Mouse (Mus musculus): ENCODE results near the gene Slc9a9.

The Slc9a9 gene

DNA sequence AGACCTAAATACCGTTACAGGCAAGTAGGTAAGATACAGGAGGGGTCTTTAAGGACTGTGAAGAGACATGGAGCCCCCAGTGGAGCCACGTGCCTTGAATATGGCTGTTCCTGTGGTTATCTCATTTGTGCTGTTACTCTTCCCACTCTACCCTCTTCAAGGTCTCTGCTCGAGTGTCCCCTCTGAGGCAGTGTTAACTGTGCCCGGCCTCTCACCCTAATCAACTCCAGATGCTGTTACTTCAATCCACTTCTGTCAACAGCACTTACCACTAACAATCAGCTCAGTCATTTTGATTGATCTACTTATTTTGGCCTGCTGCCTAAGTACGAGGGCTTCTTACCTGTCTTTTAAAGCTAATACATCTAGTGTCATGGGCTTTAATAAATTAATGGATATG, 145.8 kb downstream of the Slc9a9 start:
- intact Hi-C loops (cut with DNase I) = no loop called here

DNA sequence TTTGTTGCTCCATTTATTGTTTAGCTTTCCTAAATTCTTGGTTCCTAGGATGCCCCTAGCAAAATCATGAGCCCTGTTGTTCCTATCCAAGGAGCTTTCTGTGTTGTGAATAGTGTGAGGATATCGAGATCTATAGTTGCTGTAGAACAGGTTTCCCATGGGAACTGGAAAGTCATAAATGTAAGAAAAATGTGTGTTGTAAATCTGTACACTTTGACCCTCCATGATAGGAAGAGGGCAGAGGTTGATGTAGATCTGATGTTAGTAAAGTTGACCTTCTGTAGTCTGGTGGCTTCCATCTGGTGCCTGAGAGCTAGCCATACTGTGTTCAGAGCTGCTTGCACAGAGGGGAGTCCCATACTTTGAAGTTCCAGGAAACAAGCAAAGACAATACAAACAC, 151.6 kb downstream of the Slc9a9 start:
- intact Hi-C loops (cut with DNase I) = no loop called here

DNA sequence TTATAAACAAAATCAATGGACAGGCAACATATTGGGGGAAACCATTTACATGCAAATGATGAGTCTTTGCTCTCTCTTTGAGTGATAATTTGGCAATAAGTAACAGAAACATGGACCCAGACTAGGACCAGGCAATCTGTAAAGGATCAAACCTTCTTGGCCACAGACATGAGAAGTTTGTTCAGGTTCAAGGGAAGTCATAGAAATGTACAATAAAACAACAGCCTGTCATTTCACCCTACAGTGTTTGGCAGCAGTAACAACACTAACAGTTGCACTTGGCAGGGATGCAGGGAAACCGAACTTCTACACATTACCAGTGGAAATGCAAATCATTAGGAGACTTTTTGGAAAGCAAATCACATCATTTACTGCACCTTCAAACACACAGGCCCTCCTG, 164.1 kb downstream of the Slc9a9 start:
- intact Hi-C loops (cut with DNase I) = no loop called here

DNA sequence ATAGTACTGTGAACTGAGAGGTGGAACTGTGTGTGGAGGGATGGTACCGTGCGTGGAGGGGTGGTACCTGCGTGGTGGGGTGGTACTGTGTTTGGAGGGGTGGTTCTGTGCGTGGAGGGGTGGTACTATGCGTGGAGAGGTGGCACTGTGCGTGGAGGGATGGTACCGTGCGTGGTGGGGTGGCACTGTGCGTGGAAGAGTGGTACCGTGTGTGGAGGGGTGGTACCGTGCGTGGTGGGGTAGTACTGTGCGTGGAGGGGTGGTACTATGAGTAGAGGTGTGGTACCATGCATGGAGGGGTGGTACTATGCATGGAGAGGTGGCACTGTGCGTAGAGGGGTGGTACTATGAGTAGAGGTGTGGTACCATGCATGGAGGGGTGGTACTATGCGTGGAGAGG, 167.7 kb downstream of the Slc9a9 start:
- intact Hi-C loops (cut with DNase I) = no loop called here

DNA sequence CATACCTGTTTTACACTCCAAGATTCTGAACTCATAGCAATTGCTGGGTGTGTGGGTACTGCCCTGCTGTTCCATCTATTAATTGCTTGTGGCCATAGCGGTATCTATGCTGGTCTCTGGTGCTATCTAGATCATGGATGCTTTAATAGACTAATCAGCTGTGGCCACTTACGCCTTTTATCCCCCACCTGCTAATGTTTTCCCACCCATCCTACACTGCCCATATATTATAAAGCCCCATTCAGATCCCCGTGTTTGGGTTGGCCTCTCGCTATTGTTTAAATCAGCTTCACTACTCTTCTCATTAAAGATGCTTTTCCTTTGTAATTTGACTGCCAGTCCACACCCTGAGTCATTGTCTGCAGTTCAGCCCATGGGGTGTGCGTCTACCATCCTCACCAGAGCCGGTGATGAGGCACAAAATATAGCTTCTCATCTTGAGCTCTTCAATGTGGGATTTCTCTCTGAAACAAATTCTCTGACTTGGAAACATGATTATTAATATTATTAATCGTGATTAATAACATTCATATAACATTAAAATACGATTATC, 168.8 kb downstream of the Slc9a9 start:
- intact Hi-C loops (cut with DNase I) = no loop called here

DNA sequence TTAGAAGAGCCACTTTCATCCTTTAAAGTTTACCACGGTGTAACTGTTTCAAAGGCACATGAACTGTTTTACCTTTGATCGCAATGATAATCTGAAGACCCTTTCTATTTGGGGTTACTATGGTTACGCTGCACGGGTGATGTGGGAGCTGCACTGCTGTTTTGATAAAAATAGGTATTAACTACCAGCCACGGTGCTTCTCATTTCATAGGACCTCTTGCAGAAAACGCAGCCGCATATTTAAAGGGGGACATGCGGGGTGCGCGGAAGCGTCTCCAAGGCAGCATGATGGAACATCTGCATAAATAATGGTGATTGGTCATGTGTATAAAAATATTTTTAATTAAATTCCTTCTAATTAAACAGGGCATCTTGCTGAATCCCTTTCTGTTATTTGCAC, 169.5 kb downstream of the Slc9a9 start:
- intact Hi-C loops (cut with DNase I) = no loop called here

DNA sequence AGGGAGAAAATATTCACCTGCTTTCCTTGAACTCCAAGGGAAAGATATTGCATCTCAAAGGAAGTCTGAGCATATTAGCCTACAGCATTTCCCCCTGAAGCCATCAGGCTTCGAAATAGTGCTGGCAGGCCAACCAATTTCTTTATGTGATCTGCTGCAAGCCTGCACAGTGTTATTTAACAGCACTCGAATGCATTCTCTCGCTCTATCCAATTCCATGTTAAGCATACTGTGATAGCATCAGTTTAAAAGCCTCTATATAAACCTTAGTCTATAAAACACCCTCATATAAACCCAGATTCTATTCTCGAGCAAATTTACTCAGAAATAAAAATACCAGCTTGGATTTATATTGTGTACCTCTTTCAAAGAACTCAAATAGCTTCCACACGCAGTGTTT, 170.7 kb downstream of the Slc9a9 start:
- intact Hi-C loops (cut with DNase I) = no loop called here

DNA sequence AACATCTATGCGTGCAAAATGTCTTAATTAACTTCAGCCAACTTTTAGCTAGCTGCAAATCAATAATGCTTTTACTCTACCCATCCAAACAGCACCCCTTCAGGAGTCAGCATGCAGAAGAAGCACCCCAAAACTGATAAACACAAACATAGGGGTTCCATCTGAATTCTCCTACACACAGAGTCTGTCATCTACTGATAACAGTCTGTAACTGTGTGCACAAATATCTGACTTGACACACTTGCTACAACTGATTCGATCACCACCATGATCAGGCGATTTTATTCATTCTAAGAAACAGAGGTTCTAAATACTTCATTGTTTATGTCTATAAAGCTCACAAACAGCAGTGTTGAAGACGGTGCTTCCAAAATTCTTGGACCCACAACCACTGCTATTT, 171.3 kb downstream of the Slc9a9 start:
- intact Hi-C loops (cut with DNase I) = no loop called here

DNA sequence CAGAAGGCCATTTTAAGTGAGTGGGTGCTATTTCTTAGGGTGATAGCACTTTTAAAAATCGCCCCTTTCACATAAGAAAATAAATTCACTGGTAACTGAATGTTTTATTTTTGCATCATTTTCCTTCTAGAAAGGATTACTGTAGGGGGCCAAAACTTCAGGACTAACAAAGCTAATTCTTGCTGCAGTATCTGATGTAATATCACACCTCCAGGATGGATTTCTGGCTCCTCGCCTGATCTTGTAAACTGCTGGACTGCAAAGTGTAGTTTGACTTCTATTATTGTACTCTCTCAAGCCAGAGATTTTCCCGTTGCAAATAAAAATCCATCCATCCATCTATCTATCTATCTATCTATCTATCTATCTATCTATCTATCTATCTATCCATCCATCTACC, 174.5 kb downstream of the Slc9a9 start:
- intact Hi-C loops (cut with DNase I) = no loop called here

DNA sequence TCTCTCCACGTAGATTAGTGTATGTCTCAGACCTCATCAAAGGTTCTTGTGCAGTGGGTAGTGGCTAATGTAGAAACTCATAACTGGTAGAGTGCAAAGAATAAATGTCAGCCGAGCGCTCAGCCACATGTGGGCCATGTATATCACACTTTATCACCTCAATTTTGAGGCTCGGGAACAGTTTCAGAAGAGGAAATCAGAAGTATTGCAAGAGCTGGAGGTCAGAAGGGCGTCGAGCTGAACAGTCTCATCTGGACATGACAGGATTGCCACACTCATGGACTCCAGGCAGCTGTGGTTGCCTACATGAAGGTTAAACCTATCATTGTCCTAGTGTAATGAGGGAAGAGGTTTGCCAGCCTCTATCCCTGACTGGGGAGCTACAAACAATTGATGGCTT, 177.9 kb downstream of the Slc9a9 start:
- intact Hi-C loops (cut with DNase I) = no loop called here

DNA sequence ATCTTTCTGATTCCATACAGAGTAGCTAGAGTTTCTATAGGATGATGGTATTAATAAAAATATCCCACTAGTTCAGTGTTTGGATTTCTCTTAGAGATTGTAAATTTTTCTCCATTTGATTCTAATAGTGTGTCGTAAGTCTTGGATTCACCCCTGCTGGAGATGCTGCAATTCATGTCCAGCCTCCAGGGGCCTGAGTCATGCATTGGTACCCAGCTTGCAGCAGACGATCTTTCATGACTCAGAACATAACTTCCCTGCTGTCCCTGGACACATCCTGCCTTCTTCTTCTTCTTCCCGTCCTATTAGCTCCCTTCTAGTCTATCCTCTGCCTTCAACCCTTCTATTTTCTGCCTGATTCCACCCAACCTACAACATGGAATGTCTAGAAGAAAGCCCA, 181.8 kb downstream of the Slc9a9 start:
- intact Hi-C loops (cut with DNase I) = no loop called here

DNA sequence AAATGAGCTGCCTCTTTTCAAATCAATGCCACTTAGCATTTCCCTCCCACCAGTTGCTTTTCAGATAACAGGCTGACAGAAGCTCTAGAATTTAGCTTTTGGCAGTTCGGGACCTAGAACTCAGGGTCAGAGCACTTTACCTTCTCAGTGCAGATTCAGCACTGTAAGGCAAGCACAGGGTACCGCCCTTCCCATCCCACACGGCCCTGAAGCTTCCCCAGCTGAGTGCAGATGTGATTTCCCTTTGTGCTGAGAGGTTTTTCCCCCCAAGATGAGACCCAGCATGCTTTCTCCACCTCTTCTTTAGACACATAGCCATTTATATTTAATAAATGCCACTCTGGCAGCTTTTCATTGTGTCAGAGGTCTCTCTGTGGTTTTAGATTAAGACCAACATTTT, 186.4 kb downstream of the Slc9a9 start:
- intact Hi-C loops (cut with DNase I) = no loop called here

DNA sequence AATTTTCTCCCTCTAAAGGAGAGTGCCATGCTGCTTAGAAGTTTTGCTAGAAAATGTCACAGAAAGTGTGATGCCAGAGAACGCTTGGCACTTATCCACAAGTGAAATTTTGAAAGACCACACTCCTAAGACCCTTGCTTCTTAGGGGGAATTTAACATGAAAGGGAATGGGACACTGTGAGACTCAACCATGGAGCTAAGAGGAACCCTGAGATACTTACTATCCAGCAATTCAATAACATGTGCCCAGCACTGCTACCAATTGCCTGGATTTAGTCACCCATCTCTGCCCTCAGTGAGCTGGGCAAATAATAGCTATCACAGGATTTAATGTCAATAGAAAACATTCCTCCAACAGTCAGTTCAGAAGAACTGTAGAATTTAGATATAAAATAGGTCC, 198.8 kb downstream of the Slc9a9 start:
- intact Hi-C loops (cut with DNase I) = loop anchor here (5.0 to 10.0 kb wide), 2 partner anchors 124 to 539 kb away; partner anchors contain the start of gene Chst2

DNA sequence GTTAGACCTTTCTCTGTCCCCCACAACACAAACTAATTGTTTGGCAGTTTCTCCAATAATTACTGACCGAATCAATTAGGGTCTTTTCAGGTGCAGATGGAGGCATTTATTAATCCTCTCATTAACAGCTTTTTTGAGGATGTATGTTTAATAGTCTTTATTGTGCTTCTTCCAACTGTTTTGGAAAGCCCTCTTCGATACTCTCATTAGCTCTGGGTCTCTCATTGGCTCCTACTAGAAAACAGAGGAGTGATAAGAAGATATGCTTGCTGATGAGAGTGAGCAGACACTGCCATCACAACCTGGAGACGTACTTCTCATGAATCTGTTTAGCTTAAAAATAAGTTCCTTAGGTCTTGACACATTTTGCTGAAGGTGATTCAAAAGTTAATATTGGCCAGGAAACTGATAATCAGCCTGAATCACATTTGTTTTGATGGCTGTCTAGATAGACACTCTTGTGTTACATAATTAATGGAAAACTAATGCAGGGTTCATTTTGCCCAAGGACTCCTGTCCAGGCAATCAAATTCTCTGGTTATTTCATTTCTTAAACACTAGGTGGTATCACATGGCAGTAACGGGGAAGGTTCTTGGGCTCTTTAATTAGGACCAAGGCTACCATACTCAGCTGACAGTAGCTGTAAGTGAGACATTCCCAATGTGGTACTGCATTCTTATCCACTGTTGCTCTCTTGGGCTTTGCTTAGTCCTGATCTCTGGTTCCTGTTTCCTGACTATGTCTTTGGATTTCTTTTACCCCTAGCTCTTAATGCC, 199.5 kb downstream of the Slc9a9 start:
- intact Hi-C loops (cut with DNase I) = loop anchor here (5.0 to 10.0 kb wide), 2 partner anchors 124 to 538 kb away; partner anchors contain the start of gene Chst2

DNA sequence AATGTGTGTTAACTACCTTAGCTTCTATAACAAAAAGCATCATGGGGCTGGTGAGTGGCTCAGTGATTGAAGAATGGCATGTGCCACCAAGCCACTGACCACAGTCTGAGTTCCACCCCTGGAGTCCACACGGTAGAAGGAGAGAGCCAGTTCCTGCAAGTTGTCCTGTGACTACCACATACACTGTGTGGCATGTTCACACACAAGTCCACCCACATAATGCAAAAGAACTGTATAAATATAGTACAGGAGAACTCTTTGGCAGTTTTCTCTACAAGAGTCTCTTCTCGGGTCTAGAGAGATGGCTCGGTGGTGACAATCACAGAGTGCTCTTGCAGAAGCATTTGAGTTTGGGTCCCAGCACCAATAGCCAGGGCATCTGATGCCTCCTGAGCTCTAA, 212.8 kb downstream of the Slc9a9 start:
- intact Hi-C loops (cut with DNase I) = no loop called here

DNA sequence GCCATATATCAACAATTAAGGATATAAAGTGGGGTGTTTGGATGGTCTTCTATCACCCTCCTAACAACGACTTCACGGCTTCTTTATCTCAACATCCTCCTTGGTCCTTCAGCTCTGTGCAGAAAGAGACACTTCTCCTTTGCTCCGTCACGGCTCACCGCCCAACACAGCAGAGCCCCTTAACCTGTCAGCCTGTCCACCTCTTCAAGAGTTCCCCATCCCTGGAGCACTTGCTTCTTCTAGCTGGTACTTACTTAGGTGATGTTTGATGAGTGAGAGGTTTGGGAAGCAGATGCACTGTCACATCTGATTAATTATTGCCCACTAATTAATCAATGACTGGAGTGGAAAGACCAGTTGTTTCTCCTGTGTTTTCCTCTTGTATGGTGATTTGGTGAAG, 213.7 kb downstream of the Slc9a9 start:
- intact Hi-C loops (cut with DNase I) = no loop called here

DNA sequence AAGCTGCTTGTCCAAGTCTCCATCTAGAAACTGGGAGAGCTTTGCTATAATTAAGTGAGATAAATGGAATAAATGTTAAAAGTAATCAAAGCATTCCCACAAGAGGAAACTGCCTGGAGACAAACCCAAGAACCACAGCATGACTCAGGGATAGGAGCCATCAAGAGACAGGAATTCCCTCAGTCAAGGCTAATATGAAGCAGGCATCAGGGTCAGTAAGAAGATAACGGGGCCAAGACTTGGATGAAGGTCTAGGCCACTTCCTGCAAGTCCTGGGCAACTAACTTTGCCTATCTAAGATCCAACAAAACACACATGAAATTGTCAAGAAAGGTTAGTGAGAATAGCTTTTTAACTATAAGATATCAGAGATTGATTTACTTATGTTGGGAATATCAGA, 215.4 kb downstream of the Slc9a9 start:
- intact Hi-C loops (cut with DNase I) = no loop called here

DNA sequence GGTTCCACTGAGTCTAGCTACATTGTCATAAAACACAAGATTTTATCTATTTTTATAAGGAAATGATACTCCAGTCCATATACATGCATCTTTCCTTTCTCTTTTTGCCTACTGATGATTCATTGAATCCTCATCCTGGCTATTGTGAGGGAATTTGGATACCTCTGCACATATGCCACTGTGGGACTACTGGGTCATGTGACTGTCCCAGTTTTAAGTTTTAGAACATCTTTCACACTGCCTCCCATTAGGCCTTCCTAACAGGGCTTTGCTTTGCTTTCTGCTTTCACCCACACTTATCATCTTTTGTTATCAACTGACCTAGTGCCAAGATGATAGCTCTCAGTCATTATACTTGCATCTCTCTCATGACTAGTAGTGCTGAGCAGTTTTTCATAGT, 219.9 kb downstream of the Slc9a9 start:
- intact Hi-C loops (cut with DNase I) = no loop called here

DNA sequence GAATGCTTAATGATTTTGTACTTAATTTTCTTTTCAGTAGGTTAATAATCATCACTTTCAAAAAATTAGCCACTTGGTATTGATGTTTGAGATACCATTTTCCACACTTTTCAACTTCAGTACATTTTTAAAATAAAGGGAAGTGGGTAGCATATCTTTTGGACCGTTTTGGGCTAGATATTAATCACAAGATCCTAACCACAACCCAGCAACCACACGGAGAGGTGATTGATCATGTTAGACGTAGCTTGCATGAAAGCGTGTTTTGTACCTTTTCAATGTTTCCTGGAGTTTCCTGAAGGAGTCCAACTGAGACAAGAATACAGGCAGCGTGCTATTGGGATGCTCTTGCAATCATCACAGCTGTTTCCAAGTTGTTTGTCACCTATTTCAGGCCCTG, 226.2 kb downstream of the Slc9a9 start:
- intact Hi-C loops (cut with DNase I) = no loop called here

DNA sequence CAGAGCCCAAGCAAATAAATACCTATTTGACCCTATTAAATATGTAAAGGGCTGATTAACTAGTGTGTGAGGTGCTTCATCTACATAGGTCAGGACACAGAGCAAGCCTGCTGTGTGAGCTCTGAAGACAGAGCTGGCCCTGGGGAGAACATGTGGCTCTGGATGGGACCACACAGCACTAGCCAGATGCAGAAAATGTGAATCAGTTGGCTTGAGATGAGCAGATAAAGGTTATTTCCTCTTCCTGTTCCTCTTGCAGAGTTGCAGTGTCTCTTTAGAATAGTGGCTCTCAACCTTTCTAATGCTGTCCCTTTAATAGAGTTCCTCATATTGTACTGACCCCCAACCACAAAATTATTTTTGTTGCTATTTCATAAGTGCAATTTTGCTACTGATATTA, 234.5 kb downstream of the Slc9a9 start:
- intact Hi-C loops (cut with DNase I) = no loop called here

DNA sequence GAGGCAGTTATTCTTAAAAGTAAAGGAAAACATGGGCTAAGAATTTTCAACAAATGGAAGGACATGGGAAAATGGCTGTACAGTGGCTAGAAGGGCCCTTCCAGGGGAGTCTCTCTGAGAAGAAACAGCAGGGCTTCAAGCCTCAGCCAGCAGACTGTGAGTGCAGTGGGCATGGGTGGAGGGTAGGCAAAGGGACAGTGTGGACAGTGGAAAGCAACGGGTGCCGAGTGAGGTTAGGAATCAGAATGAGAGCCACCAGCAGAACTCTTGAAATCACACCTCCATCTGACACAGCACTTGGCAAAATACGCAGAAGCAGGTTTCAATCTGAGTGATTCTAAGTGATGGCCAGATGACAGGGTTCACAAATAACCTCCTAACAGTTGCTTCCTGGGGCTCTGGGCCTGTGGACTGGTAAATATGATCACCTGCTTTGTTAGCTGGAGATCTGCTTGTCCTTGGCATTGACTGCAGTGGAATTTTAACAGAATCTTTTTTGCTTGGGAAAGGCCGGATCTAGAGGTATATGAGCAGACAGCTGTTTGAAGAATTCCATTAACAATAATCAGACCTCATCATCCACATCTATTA, 237.4 kb downstream of the Slc9a9 start:
- intact Hi-C loops (cut with DNase I) = no loop called here

DNA sequence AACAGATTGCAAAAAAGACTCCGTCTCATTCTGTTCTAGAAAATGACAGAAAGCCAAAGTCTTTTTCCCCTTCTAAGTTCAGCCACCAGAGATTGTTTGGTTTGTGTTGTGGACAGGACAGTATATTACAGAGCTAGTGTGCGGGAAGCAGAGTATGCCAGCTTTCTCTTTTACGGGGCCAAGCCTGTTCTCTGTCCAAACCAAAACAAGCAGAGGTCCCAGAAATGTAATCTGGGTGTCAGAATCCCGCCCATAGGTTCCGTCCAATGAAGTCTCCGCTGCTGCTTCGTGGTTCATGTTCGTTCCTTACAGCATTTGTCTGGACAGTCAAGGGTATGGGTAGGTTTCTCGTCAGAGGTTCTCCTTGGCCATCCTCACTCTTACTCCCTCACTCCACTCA, 242.4 kb downstream of the Slc9a9 start:
- intact Hi-C loops (cut with DNase I) = no loop called here

DNA sequence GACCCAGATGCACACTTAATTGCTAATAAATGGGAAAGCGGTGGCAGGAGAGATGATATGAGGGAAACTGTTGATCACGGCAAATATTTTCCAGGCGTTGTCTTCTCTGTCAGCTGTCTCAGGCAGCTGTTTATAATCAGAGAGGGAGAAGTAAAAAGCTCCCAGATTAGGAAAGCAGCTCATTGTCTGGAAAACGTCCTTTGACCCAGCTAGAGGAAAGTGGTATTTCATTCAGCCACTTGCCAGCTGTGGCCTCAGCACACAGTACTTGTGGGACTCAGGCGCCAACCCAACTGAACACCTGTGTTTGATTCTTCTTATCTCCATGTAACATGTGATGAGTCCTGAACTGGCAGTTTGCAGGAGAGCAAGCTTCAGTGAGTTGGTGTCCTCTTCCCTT, 252.4 kb downstream of the Slc9a9 start:
- intact Hi-C loops (cut with DNase I) = no loop called here

Measured in adrenal gland (tissue).